Mouse (Mus musculus) cerebellum, postnatal 36 days (tissue): ENCODE results near the gene Pidd1.

Source experiments
- DNase-seq, 2 experiments: peaks; one replicate each; pipeline ENCODE4 v3.0.0; 2021 to 2022; ENCODE audit warnings: mixed read lengths in 2 of 2

Pidd1 gene

DNA sequence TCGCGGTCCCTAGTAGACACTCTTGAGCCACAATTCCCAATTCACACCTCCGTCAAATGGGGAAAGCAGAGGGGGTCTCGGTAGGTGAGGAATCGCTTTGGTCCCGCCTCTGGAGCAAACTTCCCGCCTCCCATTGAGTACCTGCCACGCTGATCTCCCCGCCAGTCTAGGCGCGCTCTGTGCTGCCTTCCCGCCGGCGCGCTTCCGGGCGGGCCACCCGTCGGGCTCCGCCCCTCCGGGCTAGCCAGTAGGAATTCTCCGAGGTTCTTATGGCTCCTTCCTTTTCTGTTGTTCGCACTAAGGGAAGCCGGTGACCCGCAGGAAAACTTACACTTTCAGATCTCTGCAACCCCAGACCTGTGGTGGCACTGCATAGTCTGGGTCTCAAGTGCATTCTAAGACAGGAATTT lies at the start of gene Pidd1:
Gene Pidd1 (minus strand): TSS at position 198 of the 410 bp plus-strand sequence.
- DNase-seq, result no peak

DNA sequence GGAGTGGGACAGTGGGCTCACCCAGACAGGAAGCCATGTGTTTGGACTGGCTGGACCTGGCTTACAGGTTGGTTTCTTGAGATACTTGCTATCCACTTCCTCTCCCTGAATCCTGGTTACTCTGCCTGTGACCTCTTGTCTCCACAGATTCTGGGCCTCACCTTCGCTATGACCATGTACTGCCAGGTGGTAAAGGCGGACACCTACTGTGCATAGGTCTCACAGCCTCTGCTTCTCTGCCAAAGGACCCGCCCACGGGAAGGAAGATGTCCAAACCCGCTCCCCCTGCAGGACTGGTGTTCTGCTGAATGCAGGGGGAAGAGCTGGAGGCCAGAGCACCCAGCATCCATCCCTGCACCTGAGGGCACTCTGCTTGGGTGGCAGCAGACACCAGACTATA lies 48.9 kb upstream of the Pidd1 start:
- peak; percentile 64 to 68 for DNase-seq

DNA sequence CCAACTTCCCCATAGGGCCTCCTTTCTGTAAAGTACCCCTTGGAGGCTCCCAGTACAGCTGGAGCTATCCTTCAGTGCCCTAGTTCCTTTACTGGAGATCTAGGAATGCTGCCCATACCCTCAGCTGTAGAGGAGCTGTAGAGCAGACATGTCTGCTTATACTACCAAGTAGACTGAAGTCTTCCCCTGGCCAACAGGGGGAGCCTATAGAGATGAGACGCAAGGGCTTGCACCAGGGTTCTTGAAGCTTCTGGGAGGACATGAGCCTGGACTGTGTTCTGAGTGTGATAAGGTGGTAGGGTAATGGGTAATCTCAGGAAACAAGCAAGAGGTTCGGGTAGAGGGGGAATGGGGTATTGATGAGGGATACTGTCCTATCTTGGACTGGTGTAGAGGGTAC lies 47.3 kb upstream of the Pidd1 start:
- no peak for DNase-seq

DNA sequence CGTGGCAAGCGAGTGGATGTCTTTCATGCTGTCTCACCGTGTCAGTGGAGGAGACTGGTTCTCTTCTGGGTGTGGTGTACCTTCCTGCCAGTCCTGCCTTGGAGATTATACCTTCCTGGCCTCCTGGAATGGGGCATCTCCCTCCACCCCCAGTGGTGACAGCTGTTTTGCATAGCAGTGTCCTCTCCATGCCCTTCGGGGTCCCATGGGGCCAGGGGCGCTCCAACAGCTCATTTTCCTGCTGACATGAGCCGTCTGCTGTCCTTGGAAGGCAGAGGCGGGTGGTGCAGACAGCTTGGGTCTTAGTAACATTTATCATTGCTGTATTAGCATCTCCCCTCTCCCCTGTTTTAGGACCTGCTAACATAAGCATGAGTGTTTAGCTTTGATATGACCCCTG lies 43.3 kb upstream of the Pidd1 start:
- no peak for DNase-seq

DNA sequence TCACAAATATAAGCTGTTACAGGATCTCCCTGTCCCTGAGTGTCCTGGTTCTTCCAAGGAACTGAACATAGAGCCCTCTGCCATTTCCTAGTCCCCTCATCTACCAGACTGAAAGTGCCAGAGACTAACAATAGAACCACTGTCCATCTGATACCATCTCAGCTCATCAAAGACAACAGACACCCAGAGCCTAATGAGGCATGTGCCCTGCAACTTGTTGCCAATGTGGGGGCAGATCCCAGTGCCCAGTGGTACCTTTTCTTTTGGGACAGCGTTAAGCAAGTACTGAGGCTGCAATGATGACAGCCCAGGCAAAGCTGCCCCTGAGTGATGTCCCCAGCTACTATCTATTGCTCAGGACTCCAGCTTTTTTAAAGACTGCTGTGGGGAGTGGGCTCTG lies 42.4 kb upstream of the Pidd1 start:
- DNase-seq, result peak in 1 of 2 experiments; percentile 47

DNA sequence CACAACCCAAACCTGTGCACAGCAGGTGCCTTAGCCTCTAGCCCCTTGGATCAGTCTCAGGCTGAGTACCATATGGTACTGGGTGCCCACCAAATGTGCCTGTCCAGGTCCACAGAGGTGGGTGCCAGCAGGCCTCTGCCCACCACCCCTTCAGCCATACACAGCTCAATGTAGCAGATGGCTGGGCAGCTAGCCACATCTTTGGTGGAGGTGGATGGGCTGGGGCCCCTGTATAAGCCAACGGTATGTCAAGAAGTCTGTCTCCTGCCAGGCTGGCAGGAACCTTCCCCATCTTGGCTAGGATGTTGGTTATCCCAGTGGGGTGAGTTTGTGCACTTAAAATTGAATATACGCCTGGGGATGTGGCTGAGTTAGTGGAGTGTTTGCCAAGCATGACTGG lies 41.8 kb upstream of the Pidd1 start:
- DNase-seq, result peak; percentile 96 to 97

DNA sequence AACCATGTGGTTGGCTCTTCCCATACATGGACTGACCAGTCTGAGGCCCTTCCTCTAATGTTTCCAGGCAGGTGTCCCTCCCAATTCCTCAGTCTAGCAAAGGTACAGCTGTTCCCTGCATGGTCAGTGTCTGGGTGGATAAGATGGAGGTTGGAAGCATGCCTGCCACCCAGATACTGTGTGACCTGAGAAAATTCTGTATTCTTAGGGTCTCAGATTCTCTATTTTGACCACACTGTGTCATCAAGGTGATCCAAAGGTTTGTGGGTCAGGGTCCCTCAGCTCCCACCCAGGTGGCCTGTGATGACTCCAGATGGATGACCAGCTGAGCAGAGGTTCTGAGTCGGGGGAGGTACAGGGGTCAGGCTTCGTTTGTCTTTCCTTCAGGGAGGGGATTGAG lies 41.4 kb upstream of the Pidd1 start:
- no peak for DNase-seq

DNA sequence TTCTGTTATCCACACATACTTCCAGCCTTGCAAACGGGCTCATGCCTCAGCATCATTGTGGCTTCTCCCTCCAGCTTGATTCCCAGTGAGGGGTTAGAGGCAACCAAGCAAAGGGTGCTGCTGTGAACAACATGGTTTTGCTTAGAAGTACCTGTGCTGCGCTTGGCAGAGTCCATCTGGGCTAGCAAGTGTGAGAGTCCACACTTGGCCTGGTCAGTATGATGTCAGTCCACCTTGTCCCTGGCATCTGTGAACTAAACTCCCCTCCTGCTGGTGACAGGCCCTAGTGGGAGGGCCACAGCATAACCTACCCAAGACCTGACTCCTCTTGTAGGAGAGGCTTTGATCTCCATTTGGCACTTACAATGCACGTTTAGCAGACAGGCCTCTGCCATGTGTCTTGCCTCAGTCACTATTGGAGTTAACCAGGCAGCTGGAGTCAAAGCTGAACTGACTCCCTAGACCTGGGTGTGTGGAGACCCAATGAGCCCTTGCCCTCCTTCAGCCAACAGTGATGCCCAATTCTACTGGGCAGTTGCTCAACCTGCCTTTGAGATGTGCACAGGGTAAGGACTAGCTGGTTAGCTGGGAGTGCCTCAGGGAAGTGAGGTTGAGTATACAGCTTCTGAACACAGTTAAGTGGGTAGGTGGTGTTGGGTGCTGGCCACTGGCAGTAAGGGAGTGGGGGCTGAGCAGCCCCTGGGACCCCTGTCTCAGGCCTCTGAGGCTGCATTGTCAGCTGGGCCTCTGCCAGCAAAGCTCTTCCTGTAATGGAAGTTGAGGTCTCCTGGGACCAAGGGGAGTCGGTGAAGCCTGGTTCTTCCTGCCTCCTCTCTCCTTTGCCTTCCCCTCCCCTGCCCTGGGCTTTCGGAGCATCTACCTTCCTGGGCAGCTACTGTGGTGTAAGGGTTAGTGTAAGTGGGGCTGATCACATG lies 40.6 kb upstream of the Pidd1 start:
- DNase-seq, result peak in 1 of 2 experiments; percentile 46

DNA sequence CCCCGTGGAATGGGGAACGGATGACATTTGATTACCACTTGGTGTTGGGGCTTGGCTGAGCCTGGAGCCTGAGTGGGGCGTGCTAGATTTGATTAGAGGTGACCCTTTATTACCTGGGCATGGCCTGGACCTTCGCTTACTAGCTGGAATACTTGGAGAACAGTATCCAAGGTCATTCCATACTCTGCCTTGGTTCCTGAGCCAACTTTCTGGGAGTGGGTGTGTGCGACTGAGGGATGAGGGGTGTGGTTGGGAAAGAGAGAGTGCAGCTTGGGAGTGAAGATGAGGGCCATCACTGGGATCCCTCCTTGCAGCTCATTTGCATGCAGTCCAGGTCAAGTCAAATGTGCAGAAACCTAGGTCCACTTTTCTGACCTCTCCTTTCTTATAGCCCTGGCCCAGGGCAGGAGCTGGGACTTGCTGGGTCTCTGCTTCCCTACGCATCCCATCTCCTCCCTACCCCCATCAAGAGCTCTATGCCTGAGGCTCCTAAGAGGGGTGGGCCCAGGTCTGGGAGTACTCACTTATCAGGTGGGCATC lies 39.4 kb upstream of the Pidd1 start:
- no peak for DNase-seq

DNA sequence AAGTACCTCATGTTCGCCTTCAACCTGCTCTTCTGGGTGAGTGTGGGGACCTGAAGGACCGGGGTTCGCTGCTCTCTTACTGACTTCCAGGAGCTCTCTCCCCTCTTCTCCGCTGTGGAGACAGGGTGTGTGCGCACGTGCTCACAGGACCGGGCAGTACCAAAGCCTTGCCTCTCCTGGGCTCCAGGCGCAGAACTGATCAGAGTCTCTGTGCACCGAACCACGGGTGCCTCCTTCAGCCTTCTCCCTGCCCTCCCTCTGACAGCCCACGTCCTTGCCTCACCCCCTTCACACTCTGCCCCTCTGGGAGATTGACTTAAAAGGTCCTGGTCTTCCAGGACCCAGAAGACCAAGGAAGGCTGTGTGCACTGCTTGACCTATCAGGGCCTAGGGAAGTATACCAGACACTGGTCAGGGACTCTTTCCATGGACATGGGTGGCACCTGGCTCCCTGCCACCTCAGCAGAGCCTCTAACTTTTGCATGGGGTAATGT lies 38.8 kb upstream of the Pidd1 start:
- peak in 1 of 2 experiments; percentile 49 for DNase-seq

DNA sequence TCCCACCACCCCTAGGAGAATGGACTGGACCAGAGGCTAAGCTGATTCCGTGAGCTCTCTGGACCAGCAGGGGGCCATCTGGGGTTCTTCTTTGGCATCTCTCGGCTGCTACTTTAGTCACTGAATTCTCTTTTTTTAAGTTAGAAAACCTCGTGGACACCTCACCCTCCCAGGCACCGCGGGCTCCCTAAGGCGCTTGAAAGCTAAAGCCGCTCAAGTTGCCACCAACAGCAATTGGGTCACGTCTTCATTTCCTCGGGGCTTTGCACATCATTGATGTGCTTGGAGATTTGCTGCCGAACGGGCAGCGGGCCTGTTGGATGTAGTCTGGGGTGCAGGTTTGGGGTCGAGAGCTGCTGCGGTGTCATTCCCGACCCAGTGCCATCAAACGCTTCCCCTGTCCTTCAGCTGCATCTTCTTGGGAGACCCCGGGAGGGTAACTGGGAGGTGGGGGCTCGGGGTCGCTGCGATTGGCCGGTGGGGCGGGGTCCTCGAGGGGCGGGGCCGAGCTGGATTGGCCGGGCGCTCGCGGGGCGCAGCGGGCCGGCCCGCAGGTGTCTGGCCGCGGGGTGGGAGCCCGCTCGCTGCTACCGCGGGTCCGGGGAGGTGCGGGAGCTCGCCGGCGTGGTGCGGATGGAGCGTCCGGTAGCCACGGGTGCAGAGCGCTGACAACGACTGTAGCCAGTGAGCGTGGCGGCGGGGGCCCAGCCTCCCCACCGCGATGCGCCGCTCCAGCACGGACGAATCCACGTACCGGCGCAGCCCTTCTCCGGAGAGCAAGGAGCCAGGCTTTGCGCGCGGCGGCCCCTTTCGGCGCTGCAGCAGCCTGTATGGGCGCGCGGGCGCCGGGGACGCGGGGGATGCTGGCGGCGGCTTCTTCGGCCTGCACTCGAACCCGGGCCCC lies 37.9 kb upstream of the Pidd1 start:
- peak; percentile 74 to 82 for DNase-seq

DNA sequence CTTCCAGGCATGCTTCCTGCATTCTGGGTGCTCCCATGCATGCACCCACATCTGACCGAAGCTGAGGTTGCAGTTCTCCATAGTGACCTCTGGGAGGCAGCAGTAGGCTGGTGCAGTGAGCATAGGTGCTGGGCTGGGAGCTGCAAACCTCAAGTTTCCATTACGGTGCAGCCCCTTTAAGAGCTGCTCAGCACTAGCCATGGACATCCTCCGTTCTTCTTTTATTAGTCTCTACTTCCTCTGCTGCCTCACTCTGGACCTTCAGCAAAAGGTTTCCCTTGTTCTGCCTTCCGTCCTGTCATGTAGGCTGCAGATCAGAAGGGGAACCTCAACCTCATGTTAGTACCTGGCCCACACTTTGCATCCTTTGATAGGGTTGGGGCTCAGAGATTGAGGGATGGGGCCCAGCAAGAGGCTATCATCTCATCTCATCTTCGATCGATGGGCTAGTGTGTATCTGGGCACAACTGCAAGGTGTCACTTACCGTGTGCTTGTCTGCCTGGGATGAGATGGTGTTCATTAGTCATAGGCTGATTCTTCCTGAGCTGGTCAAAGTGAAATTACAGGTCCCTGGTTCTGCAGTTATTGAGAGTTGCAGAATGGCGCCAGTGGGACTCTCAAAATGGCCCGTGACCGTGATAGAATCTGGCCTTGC lies 37.1 kb upstream of the Pidd1 start:
- peak; percentile 79 to 88 for DNase-seq

DNA sequence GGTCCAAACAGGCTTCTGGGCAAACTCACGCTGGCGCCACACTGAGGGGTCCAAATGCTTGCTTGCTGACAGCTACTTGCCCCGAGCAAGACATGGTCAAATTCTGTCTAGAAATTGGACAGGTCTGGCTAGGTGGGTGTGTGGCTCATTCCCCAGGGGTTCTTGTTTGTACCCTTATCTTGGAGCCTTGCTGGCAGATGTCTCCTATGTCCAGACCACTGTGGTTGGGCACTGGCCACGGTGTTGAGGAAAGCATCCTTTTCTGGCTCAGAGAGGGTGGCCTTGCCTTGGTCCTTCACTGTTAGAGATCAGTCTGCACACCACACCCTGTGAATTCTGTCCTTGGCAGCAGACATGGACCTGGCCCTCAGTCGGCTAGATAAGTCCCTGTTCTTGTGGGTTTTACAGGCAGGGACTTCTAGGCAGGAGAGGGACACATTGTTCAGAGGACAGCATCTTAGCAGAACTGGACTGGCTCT lies 34.5 kb upstream of the Pidd1 start:
- DNase-seq, result no peak

DNA sequence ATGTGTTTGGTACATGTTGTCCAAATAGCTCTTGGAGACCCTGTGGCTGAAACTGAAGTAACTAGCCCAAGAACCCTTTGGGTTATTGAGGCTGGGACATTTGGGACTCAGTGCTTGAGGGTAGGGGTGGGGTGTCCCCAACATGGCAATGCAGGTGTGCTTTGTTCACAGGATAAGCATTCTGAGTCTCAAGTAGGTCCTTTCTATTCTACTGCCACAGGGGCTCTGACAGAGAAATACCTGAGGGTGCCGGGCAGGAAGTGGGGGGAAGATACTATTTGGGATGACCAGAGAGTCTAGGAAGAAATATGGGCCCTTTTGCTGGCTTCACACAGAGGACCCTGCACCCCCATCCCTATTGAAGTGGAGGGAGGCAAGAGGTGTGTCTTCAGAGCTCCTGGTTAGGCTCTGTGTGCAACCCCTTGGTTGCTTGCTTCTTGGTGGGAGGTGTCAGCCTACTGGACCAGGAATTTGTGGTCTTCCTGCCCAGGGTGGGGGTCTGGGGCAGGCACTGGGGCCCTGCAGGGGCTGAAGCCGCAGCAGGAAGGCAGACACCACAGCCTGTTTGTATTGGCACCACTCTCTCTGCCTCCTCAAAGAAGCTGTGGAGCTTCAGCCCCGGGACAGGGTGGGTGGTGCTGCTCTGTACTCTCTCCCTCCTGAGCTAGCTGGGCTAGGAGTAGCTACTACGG lies 33.9 kb upstream of the Pidd1 start:
- no peak for DNase-seq

DNA sequence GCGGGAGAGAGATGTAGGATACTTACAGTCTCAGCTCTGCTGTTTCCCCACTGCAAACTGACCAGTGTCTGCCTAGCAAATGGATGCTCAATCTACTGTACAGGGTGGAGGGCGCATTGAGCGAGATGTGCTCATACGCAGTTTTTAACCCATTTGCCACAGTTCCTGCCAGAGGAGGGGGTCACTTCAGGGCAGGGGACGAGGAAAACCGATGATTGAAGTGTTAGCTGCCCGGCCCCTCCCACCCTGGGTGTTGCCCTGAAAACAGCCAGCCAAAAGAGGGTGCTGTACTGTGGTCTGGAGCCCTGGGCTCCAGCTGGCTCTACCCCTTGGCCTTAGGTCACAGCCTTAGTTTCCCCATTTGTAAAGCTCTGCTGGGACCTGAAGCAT lies 33.2 kb upstream of the Pidd1 start:
- DNase-seq, result no peak

DNA sequence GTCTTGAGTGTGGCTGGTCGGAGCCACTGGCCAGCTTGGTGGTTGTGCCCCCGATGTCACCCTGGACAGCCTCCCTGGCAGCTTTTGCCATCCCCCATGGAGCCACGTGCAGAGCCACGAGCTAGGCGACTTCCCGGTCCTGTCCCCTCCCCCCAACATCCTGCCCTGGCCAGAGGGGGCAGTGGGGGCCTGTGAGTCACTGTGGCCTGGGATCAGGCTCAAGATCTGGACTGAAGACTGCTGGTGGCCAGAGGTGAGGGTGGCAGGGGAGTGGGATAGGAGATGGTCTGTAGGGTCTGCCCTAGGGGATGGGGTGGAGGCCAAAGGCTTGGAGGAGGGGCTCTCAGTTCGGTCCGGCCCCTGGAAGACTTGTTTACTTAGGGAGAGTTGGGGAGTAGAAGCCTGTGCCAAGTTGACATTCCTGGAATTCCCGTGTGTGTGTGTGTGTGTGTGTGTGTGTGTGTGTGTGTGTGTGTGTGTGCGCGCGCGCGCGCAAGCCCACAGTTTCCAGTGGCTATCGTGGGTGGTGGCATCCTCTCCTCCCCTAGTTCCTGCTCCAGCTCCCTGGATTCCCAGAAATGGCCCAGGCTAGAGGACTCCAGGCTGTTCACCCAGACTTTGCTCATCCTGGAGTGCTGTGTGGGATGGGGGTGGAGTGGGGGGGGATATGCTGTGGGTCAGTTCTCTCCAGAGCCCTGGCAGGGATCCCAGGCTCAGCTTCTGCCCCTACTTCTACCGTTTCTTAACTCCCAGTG lies 32.6 kb upstream of the Pidd1 start:
- no peak for DNase-seq

DNA sequence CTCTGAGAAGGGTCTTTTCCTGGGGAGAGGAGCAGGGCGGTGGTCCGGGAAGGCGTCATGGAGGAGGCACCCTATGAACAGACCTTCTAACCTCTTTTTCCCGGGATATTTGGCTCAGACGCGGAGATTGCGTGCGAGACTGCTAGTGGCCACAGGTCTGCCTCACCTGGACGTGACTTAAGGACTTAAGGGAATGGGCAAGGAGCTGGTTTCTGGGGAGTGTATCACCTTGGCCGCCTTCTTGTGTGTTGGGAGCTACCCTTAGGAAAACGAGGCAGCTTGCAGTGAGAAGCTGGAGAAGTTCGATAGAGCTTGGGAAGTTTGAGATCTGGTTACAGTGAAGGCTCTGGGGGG lies 32.0 kb upstream of the Pidd1 start:
- DNase-seq, result no peak

DNA sequence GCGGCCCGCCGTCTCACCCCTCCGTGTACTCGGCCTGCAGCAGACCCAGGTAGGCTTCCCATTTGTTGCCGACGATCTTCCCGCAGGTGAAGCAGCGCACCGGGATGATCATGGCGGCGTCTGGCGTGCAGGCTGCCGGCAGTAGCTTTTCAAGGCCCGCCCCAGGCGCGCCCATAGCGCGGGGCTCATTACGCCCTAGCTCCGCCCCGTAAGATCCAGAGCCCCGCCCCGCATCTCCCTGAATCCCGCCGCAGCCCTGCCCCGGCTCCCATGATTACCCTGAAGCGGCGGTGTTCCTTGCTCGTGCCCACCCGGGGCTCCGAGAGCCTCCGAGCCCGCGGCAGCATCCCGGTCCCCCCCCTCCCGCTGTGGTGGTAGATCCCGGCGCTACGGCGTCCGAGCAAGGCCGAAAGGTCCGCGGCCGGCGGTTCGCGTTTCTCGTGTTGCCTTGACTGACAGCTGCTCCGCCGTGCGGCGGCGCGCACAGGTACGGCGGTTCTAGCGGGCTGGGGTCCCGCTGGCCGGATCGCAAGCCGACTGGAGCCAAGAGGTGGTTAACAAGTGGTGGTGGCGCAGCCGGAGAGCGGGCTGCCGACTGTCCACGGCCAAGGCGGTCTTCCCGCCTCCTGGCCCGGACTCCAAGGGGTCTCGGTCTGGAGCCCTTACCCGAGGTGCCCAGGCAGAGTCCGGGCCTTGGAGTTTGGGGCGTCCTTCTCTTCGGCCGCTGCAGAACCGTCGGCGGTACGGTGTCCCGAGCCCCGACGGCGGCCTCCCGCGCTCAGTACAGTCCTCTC lies 31.4 kb upstream of the Pidd1 start, which contains the start of the genes Polr2l and Tspan4:
Gene Polr2l (minus strand): TSS at position 122 of the 794 bp plus-strand sequence.
Gene Tspan4 (plus strand): TSS at position 230 of the 794 bp plus-strand sequence.
- DNase-seq, result peak; percentile 86 to 89

DNA sequence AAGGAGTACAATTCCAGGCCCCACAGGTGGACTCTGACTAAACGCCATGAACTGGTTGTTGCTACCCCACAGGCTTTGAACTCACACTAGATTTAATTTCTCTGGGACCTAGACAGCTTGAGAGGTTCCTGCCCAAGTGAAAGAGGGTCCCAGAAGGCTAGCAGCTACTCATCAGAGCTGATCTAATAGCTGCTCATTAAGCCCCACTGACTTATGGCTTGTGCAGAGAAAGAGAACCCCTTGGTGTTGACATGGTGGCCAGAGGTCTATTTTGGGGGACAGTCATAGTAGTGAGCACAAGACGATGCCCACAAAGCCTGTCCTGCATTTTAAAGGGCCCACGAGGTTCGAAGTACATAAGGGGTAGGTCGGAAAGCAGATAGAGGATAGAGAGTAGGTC lies 30.3 kb upstream of the Pidd1 start:
- peak in 1 of 2 experiments; percentile 1 for DNase-seq

DNA sequence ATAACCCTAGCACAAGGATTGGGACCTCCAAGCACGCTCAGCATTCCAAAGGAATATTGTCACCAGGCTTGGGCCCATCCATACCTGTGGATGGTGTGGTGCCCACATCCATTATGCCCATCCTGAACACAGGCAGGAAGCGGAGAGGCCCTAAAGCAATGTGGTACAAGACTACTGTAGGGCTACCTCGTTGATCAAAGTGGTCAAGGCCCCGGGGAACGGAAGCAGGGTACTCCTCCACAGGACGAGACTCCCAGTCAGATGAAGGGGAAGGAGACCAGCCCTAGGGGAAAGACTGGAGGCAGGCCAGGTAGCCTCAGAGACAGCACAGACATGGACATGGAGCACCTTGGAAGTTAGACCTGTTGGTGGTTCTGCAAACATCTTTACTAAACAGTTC lies 28.9 kb upstream of the Pidd1 start:
- no peak for DNase-seq
